Mouse (Mus musculus): ENCODE measurements at regions not wholly inside any gene's neighbourhood (a gene's known extent, or its start where the extent isn't known, plus 50 kb on each side); places are given as distances from the start of the nearest gene placed in this dataset.

GRCm38 (mm10) chr2:157633286-157633685 lies 62.2 kb upstream of the Blcap start:
- DNase-seq (ENCODE audit: low read depth, low spot score) = no peak

- peak; percentile 69 for DNase-seq (ENCODE audit: low read depth, low spot score)
Observed at GRCm38 (mm10) chr2:157635670-157636069, 64.6 kb upstream of the Blcap start.

GRCm38 (mm10) chr2:157640873-157641272 lies 69.8 kb upstream of the Blcap start:
- no peak for DNase-seq (ENCODE audit: low read depth, low spot score)

GRCm38 (mm10) chr2:157663584-157664375 lies 73.4 kb upstream of the Ctnnbl1 start:
- no peak for DNase-seq (ENCODE audit: low read depth, low spot score)

- no peak for DNase-seq (ENCODE audit: low read depth, low spot score)
Observed at GRCm38 (mm10) chr2:157664481-157664880, 72.7 kb upstream of the Ctnnbl1 start.

GRCm38 (mm10) chr2:157670191-157670590 lies 67.0 kb upstream of the Ctnnbl1 start:
- DNase-seq (ENCODE audit: low read depth, low spot score) = no peak

GRCm38 (mm10) chr2:157674906-157675305 lies 62.3 kb upstream of the Ctnnbl1 start:
- no peak for DNase-seq (ENCODE audit: low read depth, low spot score)

GRCm38 (mm10) chr2:157676396-157677176 lies 60.6 kb upstream of the Ctnnbl1 start:
- no peak for DNase-seq (ENCODE audit: low read depth, low spot score)

- DNase-seq (ENCODE audit: low read depth, low spot score) = no peak
Observed at GRCm38 (mm10) chr2:157677262-157677661, 59.9 kb upstream of the Ctnnbl1 start.

GRCm38 (mm10) chr2:157681931-157682330 lies 55.3 kb upstream of the Ctnnbl1 start:
- no peak for DNase-seq (ENCODE audit: low read depth, low spot score)

Data from retina, adult 2 months (tissue).